Mouse (Mus musculus): ENCODE results near the gene Tmod2. TPM values are rescaled to one million over a fixed set of nuclear protein-coding genes. Genes with fewer than 3 reads are reported as not detected.
"Not testable (repeated sequence)": the region's sequence is repeated elsewhere in the genome, so short reads cannot be mapped to it uniquely, and the experiment has no call there.

Tmod2 gene
- polyA plus RNA-seq, 1 experiment from 2014 or later: 11.9 TPM

DNA sequence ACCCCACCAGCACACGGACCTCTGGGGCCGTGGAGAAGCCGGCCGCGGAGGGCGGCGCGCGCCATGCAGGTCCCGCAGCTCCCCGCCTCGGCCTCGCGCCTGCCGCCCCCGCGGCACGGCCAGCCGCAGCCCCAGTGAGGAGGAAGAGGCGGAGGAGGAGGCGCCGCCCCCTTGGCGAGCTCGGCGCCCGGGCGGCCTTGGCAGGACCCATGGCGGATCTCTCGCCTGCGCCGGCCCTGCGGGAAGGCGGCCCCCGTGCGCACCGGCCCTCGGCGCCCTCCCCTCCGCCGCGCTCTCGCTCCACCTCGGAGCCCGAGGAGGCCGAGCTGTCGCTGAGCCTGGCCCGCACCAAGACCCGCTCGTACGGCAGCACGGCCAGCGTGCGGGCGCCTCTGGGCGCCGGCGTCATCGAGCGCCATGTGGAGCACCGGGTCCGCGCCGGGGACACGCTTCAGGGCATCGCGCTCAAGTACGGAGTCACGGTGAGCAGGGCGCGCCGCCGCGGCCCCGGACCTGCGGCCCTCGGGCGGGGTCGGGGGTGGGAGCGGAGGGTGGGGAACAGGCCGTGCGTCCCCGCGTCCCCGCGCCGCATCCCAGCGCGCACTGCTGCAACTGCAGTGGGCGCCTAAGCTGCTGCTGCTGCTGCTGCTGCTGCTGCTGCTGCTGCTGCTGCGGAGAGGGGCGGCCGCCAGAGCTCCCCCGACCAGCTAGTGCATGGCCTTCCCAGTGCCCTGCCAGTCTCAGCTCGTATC lies 14.6 kb upstream of the Tmod2 start, which contains the start of gene Lysmd2:
Gene Lysmd2, plus strand, starts transcription at position 186 of the 752 bp plus-strand sequence.
- H3K9me3 ChIP-seq (ENCODE audit: control insufficient read depth, low read length): no peaks in the 10 kb centered on the region
- ATAC-seq (ENCODE audit: low FRiP score, low TSS enrichment): peak; percentile 85
- peak within 1 kb of the TSS; percentile 86 for H3K4me2 ChIP-seq (replicated peaks; ENCODE audit: low read depth)
- H3K27ac ChIP-seq (replicated peaks): peak within 1 kb of the TSS; percentile 86
- H3K4me1 ChIP-seq (replicated peaks; ENCODE audit: control insufficient read depth, insufficient read depth): no peaks in the 10 kb centered on the region
- peak; percentile 73 for DNase-seq (ENCODE audit: low spot score)
- peak within 1 kb of the TSS; percentile 76 for H3K4me3 ChIP-seq (ENCODE audit: low read depth, low read length)
- WGBS: under 1% methylated on average over 44 of the region's 94 CpGs
- H3K36me3 ChIP-seq (ENCODE audit: control insufficient read depth, insufficient read depth, low read length): no peaks in the 10 kb centered on the region
- no peak for TF ChIP-seq EP300 (optimal IDR thresholded peaks at IDR 0.05)
- TF ChIP-seq CTCF (IDR thresholded peaks at IDR 0.05; ENCODE audit: low read depth): peak; percentile 7; the same call in 1 of the 2 replicates
- peak within 1 kb of the TSS; percentile 92 for H3K9ac ChIP-seq (ENCODE audit: low read length)
- H3K27me3 ChIP-seq (ENCODE audit: control insufficient read depth, insufficient read depth, low read length): no peaks in the 10 kb centered on the region

DNA sequence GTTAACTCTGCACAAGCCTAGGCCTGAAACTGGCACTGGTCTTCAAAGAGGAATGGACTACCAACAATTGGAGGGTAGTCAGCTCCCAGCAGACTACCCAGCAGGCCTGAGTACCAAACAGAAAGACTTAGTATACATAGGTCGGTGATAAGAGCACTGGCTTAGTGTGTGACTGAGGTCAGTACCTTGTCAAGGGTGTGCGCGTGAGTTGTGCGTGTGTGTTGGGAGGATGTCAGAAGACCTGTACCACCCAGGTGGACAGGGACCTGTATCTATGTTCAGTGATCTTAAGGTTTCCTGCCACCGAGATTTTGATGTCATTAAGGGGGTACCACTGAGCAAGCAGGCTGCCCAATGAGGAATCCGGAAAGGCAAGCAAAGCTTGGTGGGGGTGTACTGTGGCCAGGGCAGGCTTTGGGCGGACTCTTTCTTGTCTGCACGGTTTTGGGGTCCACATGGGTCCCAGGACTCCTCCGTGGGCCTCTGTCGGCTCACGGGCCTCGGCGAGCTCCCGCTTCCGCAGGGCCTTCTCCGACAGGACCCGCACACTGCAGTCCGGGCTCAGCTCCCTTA lies 13.9 kb upstream of the Tmod2 start:
- 16% methylated on average over 18 of the region's 18 CpGs for WGBS
- Histone ChIP-seq H3K27me3 (ENCODE audit: control insufficient read depth, insufficient read depth, low read length) (no peaks in the 10 kb centered on the region), H3K9ac (ENCODE audit: low read length) (peak overlapping the region; percentile 92), H3K27ac (replicated peaks) (peak overlapping the region; percentile 86), H3K36me3 (ENCODE audit: control insufficient read depth, insufficient read depth, low read length) (no peaks in the 10 kb centered on the region), H3K4me1 (replicated peaks; ENCODE audit: control insufficient read depth, insufficient read depth) (no peaks in the 10 kb centered on the region), H3K9me3 (ENCODE audit: control insufficient read depth, low read length) (no peaks in the 10 kb centered on the region), H3K4me3 (ENCODE audit: low read depth, low read length) (peak overlapping the region; percentile 76), H3K4me2 (replicated peaks; ENCODE audit: low read depth) (peak overlapping the region; percentile 86)
- DNase-seq (ENCODE audit: low spot score): no peak
- peak; percentile 72 for ATAC-seq (ENCODE audit: low FRiP score, low TSS enrichment)
- no peak for TF ChIP-seq CTCF (IDR thresholded peaks at IDR 0.05; ENCODE audit: low read depth)
- no peak for TF ChIP-seq EP300 (optimal IDR thresholded peaks at IDR 0.05)

DNA sequence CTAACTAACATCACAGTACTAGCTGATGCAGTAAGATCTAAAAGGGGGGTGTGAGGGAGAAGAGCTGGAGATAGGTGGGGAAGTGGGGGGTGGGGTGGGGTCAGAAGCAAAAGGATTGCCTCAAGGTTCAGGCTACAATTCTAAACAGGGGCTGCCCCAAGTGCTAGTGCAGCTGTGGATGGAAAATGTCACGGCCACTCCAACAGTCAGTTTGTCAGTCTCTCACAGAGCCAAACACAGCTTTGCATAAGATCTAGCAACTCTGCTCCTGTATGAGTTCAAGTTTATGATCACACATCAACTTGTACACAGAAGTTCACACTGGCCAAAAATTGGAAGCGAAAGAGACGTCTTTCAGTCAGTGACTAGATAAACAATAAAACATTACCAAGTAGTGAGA lies 10.3 kb upstream of the Tmod2 start:
- Histone ChIP-seq H3K27me3 (ENCODE audit: control insufficient read depth, insufficient read depth, low read length) (no peaks in the 10 kb centered on the region), H3K4me2 (replicated peaks; ENCODE audit: low read depth) (no peak overlapping the region), H3K4me1 (replicated peaks; ENCODE audit: control insufficient read depth, insufficient read depth) (no peaks in the 10 kb centered on the region), H3K9ac (ENCODE audit: low read length) (no peak overlapping the region), H3K9me3 (ENCODE audit: control insufficient read depth, low read length) (no peaks in the 10 kb centered on the region), H3K4me3 (ENCODE audit: low read depth, low read length) (no peak overlapping the region), H3K36me3 (ENCODE audit: control insufficient read depth, insufficient read depth, low read length) (no peaks in the 10 kb centered on the region), H3K27ac (replicated peaks) (no peak overlapping the region)
- ATAC-seq (ENCODE audit: low FRiP score, low TSS enrichment) (no peak), DNase-seq (ENCODE audit: low spot score) (no peak)
- TF ChIP-seq EP300 (optimal IDR thresholded peaks at IDR 0.05) (no peak), CTCF (IDR thresholded peaks at IDR 0.05; ENCODE audit: low read depth) (no peak)
- WGBS: 61% methylated on average over 3 of the region's 3 CpGs

GRCm38 (mm10) chr9:75619761-75620160 lies 8.6 kb upstream of the Tmod2 start:
- H3K27me3 ChIP-seq (ENCODE audit: control insufficient read depth, insufficient read depth, low read length); DNase-seq (ENCODE audit: low spot score); H3K4me2 ChIP-seq (replicated peaks; ENCODE audit: low read depth); H3K4me3 ChIP-seq (ENCODE audit: low read depth, low read length); H3K4me1 ChIP-seq (replicated peaks; ENCODE audit: control insufficient read depth, insufficient read depth); H3K27ac ChIP-seq (replicated peaks); H3K36me3 ChIP-seq (ENCODE audit: control insufficient read depth, insufficient read depth, low read length); H3K9me3 ChIP-seq (ENCODE audit: control insufficient read depth, low read length); H3K9ac ChIP-seq (ENCODE audit: low read length); ATAC-seq (ENCODE audit: low FRiP score, low TSS enrichment): not testable (repeated sequence)
- 97% methylated on average over 2 of the region's 2 CpGs for WGBS

GRCm38 (mm10) chr9:75618836-75619400 lies 7.8 kb upstream of the Tmod2 start:
- H3K4me2 ChIP-seq (replicated peaks; ENCODE audit: low read depth): no peak overlapping the region
- no peak for TF ChIP-seq CTCF (IDR thresholded peaks at IDR 0.05; ENCODE audit: low read depth)
- no peak for TF ChIP-seq EP300 (optimal IDR thresholded peaks at IDR 0.05)
- no peak overlapping the region for H3K9ac ChIP-seq (ENCODE audit: low read length)
- no peaks in the 10 kb centered on the region for H3K36me3 ChIP-seq (ENCODE audit: control insufficient read depth, insufficient read depth, low read length)
- no peaks in the 10 kb centered on the region for H3K27me3 ChIP-seq (ENCODE audit: control insufficient read depth, insufficient read depth, low read length)
- no peaks in the 10 kb centered on the region for H3K4me1 ChIP-seq (replicated peaks; ENCODE audit: control insufficient read depth, insufficient read depth)
- H3K27ac ChIP-seq (replicated peaks): no peak overlapping the region
- H3K4me3 ChIP-seq (ENCODE audit: low read depth, low read length): no peak overlapping the region
- H3K9me3 ChIP-seq (ENCODE audit: control insufficient read depth, low read length): no peaks in the 10 kb centered on the region
- WGBS: 94% methylated on average over 6 of the region's 6 CpGs
- ATAC-seq (ENCODE audit: low FRiP score, low TSS enrichment) (0 out of 2 replicates have a peak, but pooled peaks have one; percentile 29), DNase-seq (ENCODE audit: low spot score) (no peak)

DNA sequence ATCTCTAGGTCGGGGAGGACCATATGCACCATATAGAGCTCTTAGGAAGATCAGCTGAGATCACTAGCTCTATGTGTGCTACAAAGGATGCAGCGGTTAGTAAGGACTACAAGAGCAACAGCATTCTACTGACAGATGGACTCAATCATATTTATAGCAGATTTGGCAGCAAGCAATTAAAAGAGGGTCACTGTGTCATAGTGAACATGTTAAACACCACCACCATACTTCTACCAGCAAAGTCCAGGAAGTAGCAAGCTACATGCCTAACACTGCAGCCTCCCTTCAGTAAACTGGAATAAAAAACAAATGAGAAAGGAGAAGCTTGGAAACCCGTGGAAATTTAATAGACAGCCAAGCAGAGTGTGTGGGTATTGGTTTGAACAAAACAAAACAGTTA lies 5.4 kb upstream of the Tmod2 start:
- H3K4me1 ChIP-seq (replicated peaks; ENCODE audit: control insufficient read depth, insufficient read depth): no peaks in the 10 kb centered on the region
- no peak overlapping the region for H3K9ac ChIP-seq (ENCODE audit: low read length)
- H3K27me3 ChIP-seq (ENCODE audit: control insufficient read depth, insufficient read depth, low read length): no peaks in the 10 kb centered on the region
- WGBS: 61% methylated on average over 3 of the region's 3 CpGs
- no peak overlapping the region for H3K4me3 ChIP-seq (ENCODE audit: low read depth, low read length)
- H3K9me3 ChIP-seq (ENCODE audit: control insufficient read depth, low read length): no peaks in the 10 kb centered on the region
- no peaks in the 10 kb centered on the region for H3K36me3 ChIP-seq (ENCODE audit: control insufficient read depth, insufficient read depth, low read length)
- no peak overlapping the region for H3K4me2 ChIP-seq (replicated peaks; ENCODE audit: low read depth)
- ATAC-seq (ENCODE audit: low FRiP score, low TSS enrichment) (no peak), DNase-seq (ENCODE audit: low spot score) (no peak)
- no peak for TF ChIP-seq CTCF (IDR thresholded peaks at IDR 0.05; ENCODE audit: low read depth)
- TF ChIP-seq EP300 (optimal IDR thresholded peaks at IDR 0.05): no peak
- no peak overlapping the region for H3K27ac ChIP-seq (replicated peaks)

All from stomach, postnatal 0 days (tissue).